Mouse (Mus musculus) lung, postnatal 0 days (tissue): ENCODE measurements at regions not wholly inside any gene's neighbourhood (a gene's known extent, or its start where the extent isn't known, plus 50 kb on each side); places are given as distances from the start of the nearest gene placed in this dataset.

ENCODE experiments used
- CTCF ChIP-seq: IDR thresholded peaks from 2 replicates; pipeline ENCODE4 v1.5.1; 2016; ENCODE audit warnings: antibody characterized with exemption, mild to moderate bottlenecking
- EP300 ChIP-seq: IDR thresholded peaks from 2 replicates; pipeline ENCODE4 v1.6.1; 2016; ENCODE audit warnings: antibody characterized with exemption, mild to moderate bottlenecking, control low read depth

- TF ChIP-seq EP300: no peak
- no peak for TF ChIP-seq CTCF
Observed at GRCm38 (mm10) chr9:84179238-84179637, 254.3 kb downstream of the Bckdhb start.
